Mouse (Mus musculus): ENCODE data around the gene Ush1g. TPM values are rescaled to one million over a fixed set of nuclear protein-coding genes. Genes with fewer than 3 reads are reported as not detected.

Ush1g gene
- total RNA-seq, 2 experiments from 2014 or later = 0.14 to 0.16 TPM

- no peak for DNase-seq (ENCODE audit: low spot score in 2 of 2)
Measured at GRCm38 (mm10) chr11:115290919-115291318, 30.9 kb downstream of the Ush1g start.

GRCm38 (mm10) chr11:115290314-115290713 is 31.5 kb downstream of the Ush1g start:
- DNase-seq (ENCODE audit: low spot score in 2 of 2) = no peak

GRCm38 (mm10) chr11:115289885-115290284 is 32.0 kb downstream of the Ush1g start:
- no peak for DNase-seq (ENCODE audit: low spot score in 2 of 2)

GRCm38 (mm10) chr11:115288305-115288704 is 33.5 kb downstream of the Ush1g start:
- DNase-seq (ENCODE audit: low spot score in 2 of 2) = no peak

GRCm38 (mm10) chr11:115287386-115287785 is 34.5 kb downstream of the Ush1g start:
- DNase-seq (ENCODE audit: low spot score in 2 of 2) = no peak

- peak in 1 of 2 experiments; percentile 49 for DNase-seq (ENCODE audit: low spot score in 2 of 2)
Measured at GRCm38 (mm10) chr11:115286201-115286993, 35.4 kb downstream of the Ush1g start.

- no peak for DNase-seq (ENCODE audit: low spot score in 2 of 2)
Measured at GRCm38 (mm10) chr11:115285282-115285681, 36.6 kb downstream of the Ush1g start.

GRCm38 (mm10) chr11:115283891-115284620 is 37.8 kb downstream of the Ush1g start:
- DNase-seq (ENCODE audit: low spot score in 2 of 2) = no peak

GRCm38 (mm10) chr11:115283486-115283765 is 38.4 kb downstream of the Ush1g start:
- DNase-seq (ENCODE audit: low spot score in 2 of 2) = no peak

GRCm38 (mm10) chr11:115282723-115283485 is 38.9 kb downstream of the Ush1g start:
- DNase-seq (ENCODE audit: low spot score in 2 of 2) = peak in 1 of 2 experiments; percentile 52

- DNase-seq (ENCODE audit: low spot score in 2 of 2) = peak; percentile 63 to 70
Measured at GRCm38 (mm10) chr11:115282295-115282694, 39.5 kb downstream of the Ush1g start.

GRCm38 (mm10) chr11:115279726-115280125 is 42.1 kb downstream of the Ush1g start:
- no peak for DNase-seq (ENCODE audit: low spot score in 2 of 2)

- DNase-seq (ENCODE audit: low spot score in 2 of 2) = no peak
Measured at GRCm38 (mm10) chr11:115278176-115278575, 43.7 kb downstream of the Ush1g start.

- DNase-seq (ENCODE audit: low spot score in 2 of 2) = no peak
Measured at GRCm38 (mm10) chr11:115277604-115277975, 44.3 kb downstream of the Ush1g start.

- DNase-seq (ENCODE audit: low spot score in 2 of 2) = peak; percentile 94 to 96
Measured at GRCm38 (mm10) chr11:115276780-115277603, 44.8 kb downstream of the Ush1g start, which contains the start of gene Fdxr. TSS of gene Fdxr (minus strand) at chr11:115277050.

- DNase-seq (ENCODE audit: low spot score in 2 of 2) = no peak
Measured at GRCm38 (mm10) chr11:115275954-115276353, 45.9 kb downstream of the Ush1g start.

GRCm38 (mm10) chr11:115275509-115275908 is 46.3 kb downstream of the Ush1g start:
- DNase-seq (ENCODE audit: low spot score in 2 of 2) = no peak

- DNase-seq (ENCODE audit: low spot score in 2 of 2) = no peak
Measured at GRCm38 (mm10) chr11:115274771-115275170, 47.1 kb downstream of the Ush1g start.

GRCm38 (mm10) chr11:115274178-115274577 is 47.7 kb downstream of the Ush1g start:
- no peak for DNase-seq (ENCODE audit: low spot score in 2 of 2)

- DNase-seq (ENCODE audit: low spot score in 2 of 2) = no peak
Measured at GRCm38 (mm10) chr11:115273735-115274134, 48.1 kb downstream of the Ush1g start.
